Mouse (Mus musculus) stomach, embryonic 14.5 days (tissue): Measurements from ENCODE around the gene Lurap1l. TPM values are rescaled to one million over a fixed set of nuclear protein-coding genes. Genes with fewer than 3 reads are reported as not detected.

Experiments
- ATAC-seq: fragments of 200-750 bp; cut with Nextera tagmentation; 2 replicates; pipeline ENCODE4 v1.8.0; 2017; ENCODE audit warnings: low read depth, moderate TSS enrichment; ENCODE audit not compliant: insufficient number of reproducible peaks, insufficient read depth, low FRiP score
- H3K27ac ChIP-seq: fragments of 300-500 bp; sonication (generic); 2 replicates; pipeline ENCODE4 v1.5.1; 2014; ENCODE audit warnings: mild to moderate bottlenecking, low read length, moderate library complexity, mixed read lengths
- H3K27me3 ChIP-seq: fragments of 300-500 bp; sonication (generic); 2 replicates; pipeline ENCODE4 v1.6.1; 2014; ENCODE audit warnings: low read length, control low read depth, mixed read lengths; ENCODE audit not compliant: control insufficient read depth, insufficient read depth
- H3K36me3 ChIP-seq: fragments of 300-500 bp; sonication (generic); 2 replicates; pipeline ENCODE4 v1.6.1; 2014; ENCODE audit warnings: mild to moderate bottlenecking, control low read depth, low read length, moderate library complexity, mixed read lengths; ENCODE audit not compliant: control insufficient read depth, insufficient read depth
- H3K4me1 ChIP-seq: fragments of 300-500 bp; sonication (generic); 2 replicates; pipeline ENCODE4 v1.6.1; 2014; ENCODE audit warnings: low read length, control low read depth, mixed read lengths; ENCODE audit not compliant: control insufficient read depth, insufficient read depth
- H3K4me2 ChIP-seq: fragments of 300-500 bp; sonication (generic); replicated peaks from 2 replicates; pipeline ENCODE4 v1.6.1; 2014; ENCODE audit warnings: low read depth, low read length, control low read depth
- H3K4me3 ChIP-seq: fragments of 300-500 bp; sonication (generic); 2 replicates; pipeline ENCODE4 v1.5.1; 2014; ENCODE audit warnings: low read depth, low read length, control low read depth
- H3K9ac ChIP-seq: fragments of 300-500 bp; sonication (generic); replicated peaks from 2 replicates; pipeline ENCODE4 v1.6.1; 2014; ENCODE audit warnings: low read depth, mild to moderate bottlenecking, control low read depth, low read length, moderate library complexity, mixed read lengths
- H3K9me3 ChIP-seq: fragments of 300-500 bp; sonication (generic); 2 replicates; pipeline ENCODE4 v1.6.1; 2016; ENCODE audit warnings: low read depth, low read length, control low read depth; ENCODE audit not compliant: control insufficient read depth
- WGBS: fragments of 180-500 bp; shearing (Covaris S2); extraction: QIAGEN DNeasy Blood & Tissue Kit; methylation state at CpG from one replicate; pipeline ENCODE4 v1.1.7; 2014; 5-methylcytosine and 5-hydroxymethylcytosine counted together
- polyA plus RNA-seq: library from polyadenylated mRNA; unstranded; fragments of >200 nt; fragmentation: Nextera tagmentation; extraction: Ambion mirVana; gene quantifications from 2 replicates; pipeline ENCODE4 v1.2.1, GENCODE M21; 2014

Gene Lurap1l
- polyA plus RNA-seq, 1 experiment from 2014 or later, result 25.2 TPM

DNA sequence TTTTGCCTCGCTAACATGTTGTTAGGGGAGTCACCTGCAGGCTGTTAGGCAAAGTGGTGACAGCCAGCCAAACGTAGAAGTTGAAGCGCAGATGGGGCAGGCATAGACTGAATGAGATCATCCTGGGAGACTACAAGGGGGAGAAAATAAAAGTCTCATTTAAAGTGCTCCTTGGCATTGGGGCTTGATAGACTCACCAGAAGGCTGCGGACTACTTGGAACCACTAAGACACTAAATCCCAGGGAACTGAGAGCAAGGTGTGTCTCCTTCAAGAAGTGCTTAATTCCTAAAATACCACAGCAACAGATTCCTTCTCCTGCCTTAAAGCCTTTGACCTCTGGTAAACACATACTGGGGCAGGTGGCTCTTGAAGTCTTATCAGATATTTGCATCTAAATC lies 35.4 kb upstream of the Lurap1l start:
- H3K9ac ChIP-seq, result no peak overlapping the region
- no peaks in the 10 kb centered on the region for H3K36me3 ChIP-seq
- WGBS, result 59% methylated on average over 4 of the region's 4 CpGs
- H3K4me1 ChIP-seq, result no peaks in the 10 kb centered on the region
- no peak overlapping the region for H3K4me2 ChIP-seq
- H3K27me3 ChIP-seq, result no peaks in the 10 kb centered on the region
- no peak for ATAC-seq
- no peak overlapping the region for H3K4me3 ChIP-seq
- H3K9me3 ChIP-seq, result no peaks in the 10 kb centered on the region
- no peak overlapping the region for H3K27ac ChIP-seq

DNA sequence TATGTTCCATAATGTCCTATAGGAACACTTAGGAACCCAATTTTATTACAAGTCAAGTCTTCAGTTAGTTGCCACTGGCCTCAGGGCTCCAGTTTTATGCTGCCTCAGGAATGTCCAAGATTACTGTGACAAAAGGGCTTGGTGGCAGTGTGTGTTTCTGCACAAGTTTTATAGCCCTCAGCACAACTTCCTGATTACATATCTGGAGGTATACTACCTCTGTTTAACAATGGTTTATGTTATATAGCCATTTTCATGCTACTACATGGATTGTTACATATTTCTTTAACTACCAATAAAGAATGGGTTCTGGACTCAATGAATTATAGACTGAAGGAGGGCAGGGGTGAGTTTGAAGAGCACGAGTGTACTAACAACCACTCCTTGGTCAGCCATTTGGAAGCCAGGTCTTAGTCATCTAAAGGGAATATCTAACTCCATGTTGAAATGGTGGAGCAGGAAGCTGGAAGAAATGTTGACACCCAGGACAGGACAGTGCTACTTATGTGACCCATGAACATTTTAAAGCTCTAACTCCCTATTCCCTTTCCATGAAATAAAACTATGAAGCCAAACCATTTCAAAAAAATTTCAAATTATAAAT lies 28.3 kb upstream of the Lurap1l start:
- Histone ChIP-seq H3K4me2 (no peak overlapping the region), H3K9ac (no peak overlapping the region), H3K9me3 (no peaks in the 10 kb centered on the region), H3K27ac (no peak overlapping the region), H3K4me3 (no peak overlapping the region), H3K4me1 (no peaks in the 10 kb centered on the region), H3K36me3 (no peaks in the 10 kb centered on the region), H3K27me3 (no peaks in the 10 kb centered on the region)
- 85% methylated on average over 1 of the region's 1 CpGs for WGBS
- ATAC-seq, result no peak

DNA sequence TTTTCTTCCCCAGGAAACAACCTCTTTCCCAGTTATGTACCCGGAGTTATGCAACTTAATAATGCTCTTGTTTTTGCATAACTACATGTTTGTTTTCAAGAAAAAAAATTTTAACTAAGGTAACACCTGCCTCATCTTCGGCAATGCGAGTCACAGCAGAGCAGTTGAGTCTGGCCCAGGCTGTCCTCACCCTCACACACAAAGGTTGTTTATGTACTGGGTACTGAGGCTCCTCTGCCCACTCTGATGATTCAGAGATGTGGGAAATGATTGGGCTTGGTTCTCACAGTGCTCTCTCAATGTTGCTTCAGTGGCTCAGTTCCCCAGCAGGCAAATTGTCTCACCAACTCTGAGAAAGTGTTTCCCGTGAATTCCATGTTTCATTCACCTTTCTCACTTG lies 23.8 kb upstream of the Lurap1l start:
- ATAC-seq, result no peak
- no peak overlapping the region for H3K27ac ChIP-seq

DNA sequence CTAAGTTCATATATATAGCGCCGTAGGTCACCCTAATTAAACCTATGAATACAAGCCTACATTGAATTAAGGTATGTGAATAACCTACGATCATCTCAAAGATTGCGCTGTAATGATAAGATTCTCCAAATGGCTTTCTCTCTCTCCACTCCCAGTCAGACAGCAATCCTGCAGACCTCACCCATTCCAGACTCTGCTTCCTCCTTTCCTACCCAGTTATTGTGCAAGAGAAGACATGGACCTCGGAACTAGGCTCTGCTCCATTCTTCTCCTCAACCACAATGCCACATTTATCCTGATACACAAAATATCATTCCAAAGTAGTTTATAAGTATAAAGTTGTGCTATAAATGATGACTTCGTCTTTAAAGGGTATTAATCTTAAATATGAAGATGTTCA lies 19.4 kb upstream of the Lurap1l start:
- Histone ChIP-seq H3K4me3 (no peak overlapping the region), H3K4me2 (no peak overlapping the region), H3K4me1 (no peaks in the 10 kb centered on the region; the same call in 1 of the 2 replicates), H3K9ac (no peak overlapping the region), H3K27me3 (no peaks in the 10 kb centered on the region), H3K9me3 (no peaks in the 10 kb centered on the region), H3K36me3 (no peaks in the 10 kb centered on the region), H3K27ac (no peak overlapping the region)
- 93% methylated on average over 6 of the region's 6 CpGs for whole genome bisulfite sequencing
- ATAC-seq, result no peak

More for the DNA sequence above, 23.8 kb upstream of the Lurap1l start:
- Histone ChIP-seq H3K27me3 (no peaks in the 10 kb centered on the region), H3K4me2 (no peak overlapping the region), H3K4me1 (no peaks in the 10 kb centered on the region), H3K36me3 (no peaks in the 10 kb centered on the region), H3K9me3 (no peaks in the 10 kb centered on the region), H3K4me3 (no peak overlapping the region), H3K9ac (no peak overlapping the region)
- 69% methylated on average over 4 of the region's 4 CpGs for WGBS

DNA sequence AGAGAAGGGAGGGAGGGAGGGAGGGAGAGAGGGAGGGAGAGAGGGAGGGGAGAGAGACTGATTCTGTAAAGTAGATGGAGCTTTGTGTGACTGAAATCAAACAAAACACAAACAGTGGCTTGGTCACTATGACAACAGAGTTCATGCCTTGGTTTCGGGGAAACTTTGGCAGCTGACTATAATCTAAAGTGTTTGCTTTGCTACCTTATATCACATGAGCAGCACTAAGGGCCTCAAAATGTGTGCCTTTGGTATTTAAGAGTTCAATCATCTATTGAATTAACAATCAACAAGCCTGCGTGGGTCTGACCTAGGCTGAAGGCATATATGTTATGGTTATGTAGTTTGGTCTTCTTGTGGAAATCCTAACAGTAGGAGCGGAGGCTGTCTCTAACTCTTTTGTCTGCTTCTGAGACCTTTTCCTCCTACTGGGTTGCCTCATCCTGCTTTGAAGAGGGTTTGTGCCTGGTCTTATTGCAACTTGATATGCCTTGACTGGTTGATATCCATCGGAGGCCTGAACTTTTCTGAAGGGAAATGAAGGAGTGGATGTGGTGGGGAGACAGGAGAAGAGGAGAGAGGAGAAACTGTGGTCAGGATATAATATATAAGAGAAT lies 15.1 kb upstream of the Lurap1l start:
- 43% methylated on average over 4 of the region's 4 CpGs for WGBS
- no peak overlapping the region for H3K4me2 ChIP-seq
- no peak overlapping the region for H3K4me3 ChIP-seq
- H3K36me3 ChIP-seq, result no peaks in the 10 kb centered on the region
- ATAC-seq, result peak; percentile 86
- H3K4me1 ChIP-seq, result no peaks in the 10 kb centered on the region; the same call in 1 of the 2 replicates
- H3K27ac ChIP-seq, result 0 out of 2 replicates have a peak overlapping the region, but pooled peaks have one; percentile 44
- H3K9ac ChIP-seq, result no peak overlapping the region
- no peaks in the 10 kb centered on the region for H3K27me3 ChIP-seq
- H3K9me3 ChIP-seq, result no peaks in the 10 kb centered on the region

DNA sequence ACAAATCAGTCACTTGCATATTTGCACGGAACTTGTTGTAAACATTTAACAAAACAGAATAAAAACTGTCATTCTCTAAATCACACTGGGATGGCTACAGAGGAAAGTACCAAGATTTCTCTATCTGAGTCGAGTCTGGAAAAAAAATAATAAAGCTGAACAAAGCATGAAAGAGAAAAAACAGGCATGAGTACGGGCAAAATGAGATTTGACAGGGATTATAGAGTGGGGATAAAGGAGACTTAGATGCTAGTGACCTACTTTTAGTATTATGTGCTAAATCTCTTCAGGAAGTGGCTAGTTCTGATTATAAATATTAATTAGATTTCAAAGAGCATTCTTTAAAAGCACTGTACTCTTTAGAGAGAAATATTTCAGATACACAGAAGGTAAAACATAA lies 3.7 kb upstream of the Lurap1l start:
- no peaks in the 10 kb centered on the region for H3K36me3 ChIP-seq
- H3K4me3 ChIP-seq, result no peak overlapping the region
- 59% methylated on average over 3 of the region's 3 CpGs for whole genome bisulfite sequencing
- no peak for ATAC-seq
- H3K9me3 ChIP-seq, result no peaks in the 10 kb centered on the region
- no peak overlapping the region for H3K9ac ChIP-seq
- H3K27ac ChIP-seq, result no peak overlapping the region
- H3K4me1 ChIP-seq, result no peaks in the 10 kb centered on the region
- no peak overlapping the region for H3K4me2 ChIP-seq
- H3K27me3 ChIP-seq, result no peaks in the 10 kb centered on the region

DNA sequence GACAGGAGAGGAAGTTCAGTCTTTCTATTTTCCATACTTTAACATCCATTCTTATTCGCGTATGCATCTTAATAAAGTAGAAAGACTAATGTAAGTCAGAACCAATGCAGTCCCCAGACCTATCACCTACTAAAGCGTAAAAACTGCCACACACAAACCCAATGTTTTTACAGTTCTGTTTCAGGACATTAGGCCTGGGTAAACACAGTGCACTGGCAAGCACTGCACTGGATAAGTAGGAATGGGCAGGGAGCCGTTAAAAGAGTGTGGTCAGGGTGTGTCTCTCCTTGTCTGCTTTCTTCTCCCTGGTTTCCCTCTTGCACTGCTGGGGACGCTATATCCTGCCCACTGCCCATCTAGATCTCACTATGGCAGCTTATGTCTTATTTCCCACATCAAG lies 2.5 kb upstream of the Lurap1l start:
- no peak overlapping the region for H3K27ac ChIP-seq

DNA sequence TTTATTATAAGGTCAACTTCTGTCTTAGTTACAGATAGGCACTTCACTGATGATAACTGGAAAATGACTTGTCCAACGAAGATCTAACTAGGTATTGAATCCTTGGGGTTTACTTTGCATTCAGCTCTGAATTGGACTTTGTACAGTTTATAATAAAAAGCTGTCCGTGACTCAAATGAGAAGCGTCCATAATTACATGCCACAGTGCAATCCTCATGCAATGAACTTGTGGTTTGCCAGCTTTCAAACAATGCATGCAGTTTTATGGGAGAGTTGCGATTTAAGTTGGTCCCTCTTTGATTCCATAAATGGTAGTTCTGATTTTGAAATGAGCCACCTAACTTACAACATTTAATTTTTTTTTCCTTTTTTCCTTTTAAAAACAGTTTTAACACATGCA lies 1.5 kb upstream of the Lurap1l start:
- Histone ChIP-seq H3K27me3 (no peaks in the 10 kb centered on the region), H3K4me2 (no peak overlapping the region), H3K4me1 (no peaks in the 10 kb centered on the region), H3K9me3 (no peaks in the 10 kb centered on the region), H3K9ac (no peak overlapping the region), H3K27ac (no peak overlapping the region), H3K36me3 (no peaks in the 10 kb centered on the region), H3K4me3 (no peak overlapping the region)
- ATAC-seq, result no peak
- 78% methylated on average over 4 of the region's 4 CpGs for WGBS

More for the DNA sequence above, 2.5 kb upstream of the Lurap1l start:
- no peak overlapping the region for H3K4me2 ChIP-seq
- no peak overlapping the region for H3K9ac ChIP-seq
- H3K27me3 ChIP-seq, result no peaks in the 10 kb centered on the region
- H3K4me3 ChIP-seq, result no peak overlapping the region
- no peak for ATAC-seq
- no peaks in the 10 kb centered on the region for H3K4me1 ChIP-seq
- WGBS, result 71% methylated on average over 5 of the region's 5 CpGs
- H3K36me3 ChIP-seq, result no peaks in the 10 kb centered on the region
- H3K9me3 ChIP-seq, result no peaks in the 10 kb centered on the region
